Mouse (Mus musculus) cerebellum, adult 8-10 months (tissue): ENCODE data around the gene Smtn.
A peak's percentile ranks its signal among the peaks of the same experiment; 100 is the strongest.

Experiments
- DNase-seq: peaks from one replicate; pipeline ENCODE4 v3.0.0; 2022

Gene Smtn

GRCm38 (mm10) chr11:3503755-3504693, 36.4 kb downstream of the Smtn start:
- DNase-seq = no peak

DNA sequence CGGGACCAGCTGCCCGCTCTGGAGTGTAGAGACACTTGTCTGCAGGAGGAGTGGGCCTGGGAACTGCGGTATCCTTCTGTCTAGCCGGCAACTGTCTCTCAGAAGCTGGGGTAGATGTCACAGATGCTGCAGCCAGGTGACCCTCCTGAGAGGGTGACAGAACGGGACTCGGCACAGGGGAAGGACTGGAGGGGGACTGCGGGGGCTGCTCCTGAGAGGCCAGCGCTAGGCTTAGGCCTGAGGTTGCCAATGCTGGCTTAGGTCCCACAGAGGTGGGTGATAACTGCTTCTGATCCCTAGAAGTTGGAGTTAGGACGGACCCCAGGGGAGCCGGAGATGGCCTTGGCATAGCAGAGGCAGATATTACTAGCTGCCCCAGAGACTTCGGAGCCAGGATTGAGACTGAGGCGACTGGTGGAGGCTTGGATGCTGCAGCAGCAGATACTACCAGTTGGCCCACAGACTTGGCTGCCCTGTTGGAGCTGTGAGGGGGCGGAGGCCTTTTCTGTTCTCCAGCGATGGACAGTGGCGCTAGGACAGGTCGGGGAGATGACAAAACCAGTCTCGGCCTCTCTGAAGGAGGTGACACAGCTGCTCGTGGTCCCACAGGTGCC, 37.8 kb downstream of the Smtn start:
- DNase-seq = peak; percentile 59

- no peak for DNase-seq
Observed at GRCm38 (mm10) chr11:3502057-3502456, 38.4 kb downstream of the Smtn start.

DNA sequence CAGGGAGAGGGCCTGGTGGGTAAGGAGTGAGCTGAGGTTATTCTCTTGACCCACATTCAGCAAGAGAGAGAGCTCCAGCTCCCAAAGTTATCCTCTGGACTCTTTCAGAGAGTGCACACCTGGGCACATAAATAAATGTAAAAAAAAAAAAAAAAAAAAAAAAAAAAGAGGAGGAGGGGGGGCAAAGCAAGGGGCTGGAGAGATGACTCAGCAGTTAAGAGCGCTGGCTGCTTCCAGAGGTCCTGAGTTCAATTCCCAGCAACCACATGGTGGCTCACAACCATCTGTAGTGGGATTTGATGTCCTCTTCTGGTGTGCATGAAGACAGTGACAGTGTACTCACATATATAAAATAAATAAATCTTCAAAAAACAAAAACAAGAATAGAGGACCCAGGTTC, 43.1 kb downstream of the Smtn start:
- no peak for DNase-seq

GRCm38 (mm10) chr11:3496756-3497155, 43.7 kb downstream of the Smtn start:
- DNase-seq = peak; percentile 30

GRCm38 (mm10) chr11:3495496-3495895, 44.9 kb downstream of the Smtn start:
- DNase-seq = no peak

DNA sequence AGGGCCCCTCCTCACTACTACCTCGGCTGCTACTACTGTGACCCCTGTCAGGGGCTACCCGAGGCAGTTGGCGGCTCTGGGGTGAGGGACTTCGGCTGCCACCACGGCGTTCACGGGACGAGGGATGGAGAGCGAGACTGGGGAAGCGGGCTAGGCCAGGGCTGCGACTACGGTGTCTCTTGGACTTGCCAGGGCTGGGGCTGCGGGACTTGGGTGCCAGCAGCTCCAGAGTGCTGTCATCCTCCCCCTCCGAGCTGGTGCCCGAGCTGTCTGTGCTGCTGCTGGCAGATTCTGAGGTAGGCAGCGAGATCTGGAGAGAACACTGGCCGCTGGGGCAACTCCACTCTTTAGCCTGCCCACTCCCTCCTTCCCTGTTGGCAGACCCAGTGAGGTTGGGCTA, 45.6 kb downstream of the Smtn start:
- DNase-seq = no peak

GRCm38 (mm10) chr11:3492748-3493147, 47.7 kb downstream of the Smtn start:
- DNase-seq = no peak

DNA sequence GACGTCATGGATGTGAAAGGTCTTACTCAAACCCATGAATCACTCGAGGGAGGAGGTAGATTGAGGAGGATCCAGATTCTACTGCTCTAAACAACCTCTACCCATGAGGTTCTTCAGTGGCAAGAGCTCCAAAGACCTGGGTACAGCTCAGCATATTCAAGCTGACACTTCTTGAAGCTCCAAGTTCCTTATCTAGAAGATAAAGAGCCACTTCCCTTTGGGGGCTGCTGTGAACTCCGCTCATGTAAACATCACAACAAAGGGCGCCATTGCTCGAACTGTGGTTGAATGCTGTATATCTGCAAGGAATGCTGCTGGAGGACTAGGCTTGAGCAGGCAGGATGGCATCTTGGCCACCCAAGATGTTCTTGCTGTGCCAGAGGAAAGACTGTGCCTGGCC, 51.4 kb downstream of the Smtn start:
- DNase-seq = no peak

DNA sequence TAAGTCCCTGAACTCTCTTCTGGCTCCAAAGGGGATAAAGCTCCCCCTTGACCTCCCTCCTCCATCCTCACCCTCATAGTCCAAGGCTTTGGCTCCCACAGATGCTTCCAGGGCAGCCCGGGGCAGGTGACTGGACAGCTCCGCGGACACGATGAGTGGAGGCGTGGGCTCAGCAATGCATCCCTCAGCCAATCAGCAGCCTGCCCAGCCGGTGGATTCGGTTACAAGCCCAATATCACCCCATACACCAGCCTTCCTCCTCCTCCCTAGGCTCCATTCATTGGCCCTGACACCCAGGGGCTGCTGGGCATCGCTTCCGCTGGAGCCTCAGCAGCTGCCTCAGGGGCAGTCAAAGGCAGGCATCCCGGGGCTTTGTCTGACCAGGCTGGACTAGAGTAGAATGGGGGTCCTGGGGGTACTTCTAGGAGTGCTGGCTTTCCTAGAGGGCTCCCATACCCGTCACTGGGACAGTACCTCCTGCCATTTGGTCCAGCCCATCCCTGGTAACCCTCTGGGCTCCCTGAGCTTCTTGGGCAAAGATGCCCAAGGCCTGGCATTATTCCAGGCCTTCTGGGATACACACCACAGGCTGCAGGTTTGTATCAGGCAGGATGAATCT, 52.4 kb downstream of the Smtn start, which contains the start of gene Pla2g3:
Gene Pla2g3 (plus strand): TSS at position 333 of the 619 bp plus-strand sequence.
- DNase-seq = no peak

DNA sequence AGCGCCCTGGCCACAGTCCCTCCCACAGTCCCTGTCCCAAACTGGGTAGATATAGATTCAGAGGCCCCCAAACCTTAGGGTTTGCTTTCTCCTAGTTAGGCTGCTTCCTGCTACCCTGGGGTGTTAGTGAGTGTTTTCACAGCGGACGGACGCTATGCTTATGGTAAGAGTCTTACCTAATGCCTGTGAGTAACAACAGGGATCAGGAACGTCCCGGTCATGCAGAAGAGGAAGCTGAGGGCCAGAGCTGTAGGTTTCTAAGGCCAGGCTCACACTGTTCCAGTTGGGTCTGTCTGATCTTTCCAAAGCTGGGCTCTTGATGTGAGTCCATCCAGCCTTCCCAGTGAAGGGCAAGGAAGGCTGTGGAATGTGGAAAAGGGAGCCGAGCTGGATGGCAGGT, 54.1 kb downstream of the Smtn start:
- DNase-seq = no peak

- DNase-seq = no peak
Observed at GRCm38 (mm10) chr11:3483980-3484642, 56.3 kb downstream of the Smtn start.

DNA sequence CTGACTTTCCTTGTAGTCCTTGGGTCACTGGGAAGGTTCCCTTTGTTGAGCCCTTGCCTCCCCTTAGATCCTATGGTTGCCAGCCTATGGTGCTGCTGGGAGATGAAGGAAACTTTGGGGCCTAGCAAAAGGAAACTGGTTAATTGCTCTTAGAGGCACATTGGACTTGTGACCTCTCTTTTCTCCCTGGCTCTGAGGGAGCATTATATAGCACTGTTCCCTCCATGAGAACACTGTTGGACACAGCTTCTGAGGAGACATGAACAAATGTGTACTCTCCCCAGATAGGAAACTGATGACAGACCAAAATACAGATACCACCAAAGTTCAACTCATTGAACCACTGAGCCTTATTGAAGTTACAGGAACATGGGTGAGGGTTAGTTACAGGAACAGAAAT, 64.9 kb downstream of the Smtn start:
- no peak for DNase-seq

GRCm38 (mm10) chr11:3474480-3475115, 65.8 kb downstream of the Smtn start:
- no peak for DNase-seq

GRCm38 (mm10) chr11:3472484-3472883, 67.9 kb downstream of the Smtn start:
- peak; percentile 93 for DNase-seq

GRCm38 (mm10) chr11:3471448-3471850, 69.0 kb downstream of the Smtn start:
- DNase-seq = no peak
